ENCODE assay signal across 9 mouse cellular contexts in genomic region chr6:148943695-148944094, GRCm38 (mm10). TPM values are rescaled to one million over a fixed set of nuclear protein-coding genes. Genes with fewer than 3 reads are reported as not detected.
DNase-seq lines count a peak whose midpoint lies in the region; ATAC-seq and TF ChIP-seq lines count a peak whose summit lies in the region.
"Had no signal": no experiment of that assay in that cellular context is flagged by ENCODE, and none has a peak within 500 bp of the region (broad histone marks: within the 10 kb centered on the region; RNA-seq: fewer than 3 reads in every experiment).

No protein-coding gene starts in this region.

- WGBS in kidney, embryonic 16.5 days, result 7% methylated on average over 3 of the region's 3 CpGs
- WGBS in limb, embryonic 10.5 days, result 22% methylated on average over 3 of the region's 3 CpGs
- 23% methylated on average over 3 of the region's 3 CpGs for WGBS in neural tube, embryonic 13.5 days

- H3K4me2 ChIP-seq in kidney, embryonic 16.5 days (replicated peaks; ENCODE audit: low read depth, low read length), result peak overlapping the region; percentile 84
- H3K4me2 ChIP-seq in neural tube, embryonic 13.5 days, result peak overlapping the region; percentile 70

- no peaks in the 10 kb centered on the region for H3K27me3 ChIP-seq in kidney, embryonic 16.5 days (ENCODE audit: insufficient read depth, low read length)
- H3K27me3 ChIP-seq in limb, embryonic 10.5 days (ENCODE audit: low read depth, poor library complexity, severe bottlenecking), result no peaks in the 10 kb centered on the region
- H3K27me3 ChIP-seq in neural tube, embryonic 13.5 days, result no peaks in the 10 kb centered on the region

- no peaks in the 10 kb centered on the region for H3K9me3 ChIP-seq in kidney, embryonic 16.5 days (ENCODE audit: low read length)
- H3K9me3 ChIP-seq in limb, embryonic 10.5 days (replicated peaks), result no peaks in the 10 kb centered on the region
- no peaks in the 10 kb centered on the region for H3K9me3 ChIP-seq in neural tube, embryonic 13.5 days

- peak overlapping the region; percentile 95 for H3K4me3 ChIP-seq in kidney, embryonic 16.5 days (ENCODE audit: low read length)
- H3K4me3 ChIP-seq in embryonic fibroblast, embryonic 13.5 days (ENCODE audit: insufficient read depth, low read length), result peak overlapping the region; percentile 76
- peak overlapping the region; percentile 97 for H3K4me3 ChIP-seq in limb, embryonic 10.5 days
- H3K4me3 ChIP-seq in neural tube, embryonic 13.5 days, result peak overlapping the region; percentile 82

- intact Hi-C loops in left cerebral cortex, postnatal 14 days (cut with DNase I), result loop anchor here (10.0 kb wide), 1 partner anchor 161 kb away; the partner anchor contains the start of gene Dennd5b

- TF ChIP-seq CTCF in embryonic fibroblast, embryonic 13.5 days (IDR thresholded peaks at IDR 0.05; ENCODE audit: borderline replicate concordance, insufficient read depth, low read length), result no peak

- H3K27ac ChIP-seq in kidney, embryonic 16.5 days (ENCODE audit: low read length), result peak overlapping the region; percentile 97
- no peak overlapping the region for H3K27ac ChIP-seq in embryonic fibroblast, embryonic 13.5 days (ENCODE audit: insufficient read depth, low read length)
- H3K27ac ChIP-seq in limb, embryonic 10.5 days, result peak overlapping the region; percentile 100
- H3K27ac ChIP-seq in neural tube, embryonic 13.5 days (replicated peaks), result no peak overlapping the region

- TF ChIP-seq POLR2A in embryonic fibroblast, embryonic 13.5 days (IDR thresholded peaks at IDR 0.05; ENCODE audit: low read depth, low read length), result no peak

- H3K36me3 ChIP-seq in kidney, embryonic 16.5 days (ENCODE audit: insufficient read depth, low read length), result 0 out of 2 replicates have a peak, but pooled peaks cover 4% of the 10 kb centered on the region
- peaks cover 37% of the 10 kb centered on the region for H3K36me3 ChIP-seq in limb, embryonic 10.5 days
- H3K36me3 ChIP-seq in neural tube, embryonic 13.5 days, result no peaks in the 10 kb centered on the region

- H3K9ac ChIP-seq in kidney, embryonic 16.5 days (replicated peaks; ENCODE audit: low read length), result peak overlapping the region; percentile 98
- H3K9ac ChIP-seq in neural tube, embryonic 13.5 days, result peak overlapping the region; percentile 91

- no peak for DNase-seq in kidney, adult 18-20 months
- DNase-seq in limb, embryonic 10.5 days (ENCODE audit: low spot score), result no peak
- DNase-seq in left cerebral cortex, postnatal 14 days (ENCODE audit: low spot score in 2 of 2), result no peak
- DNase-seq in layer of hippocampus, adult 9-11 months, result no peak
- DNase-seq in adrenal gland, postnatal 36 days, result no peak
- DNase-seq: gastrocnemius, postnatal 10 days had no signal

- H3K4me1 ChIP-seq in kidney, embryonic 16.5 days (ENCODE audit: insufficient read depth, low read length), result peaks cover 26% of the 10 kb centered on the region
- no peaks in the 10 kb centered on the region; the same call in none of the 2 replicates for H3K4me1 ChIP-seq in embryonic fibroblast, embryonic 13.5 days (ENCODE audit: control insufficient read depth, insufficient read depth, low read length)
- peaks cover 28% of the 10 kb centered on the region for H3K4me1 ChIP-seq in limb, embryonic 10.5 days
- peaks cover 29% of the 10 kb centered on the region for H3K4me1 ChIP-seq in neural tube, embryonic 13.5 days (replicated peaks)

- ATAC-seq in kidney, embryonic 16.5 days (ENCODE audit: low FRiP score, low TSS enrichment), result no peak
- no peak for ATAC-seq in neural tube, embryonic 13.5 days (ENCODE audit: low read depth)

RNA-seq across cellular contexts. Expression of gene Sinhcaf, which starts 2.6 kb away (rescaled TPM):
- 142 and 145 TPM in 2 replicates for polyA plus RNA-seq in kidney, embryonic 16.5 days (2015; fragmentation: Nextera tagmentation; extraction: Ambion mirVana)
- 22.9 and 26.5 TPM in 2 replicates for polyA plus RNA-seq in embryonic fibroblast, embryonic 13.5 days (2011; ENCODE audit: insufficient read length, low read depth, missing spikeins)
- 270 and 301 TPM in 2 replicates for polyA plus RNA-seq in limb, embryonic 10.5 days (2016; fragmentation: Nextera tagmentation; extraction: Ambion mirVana)
- 86.2 and 102 TPM in 2 replicates for polyA plus RNA-seq in neural tube, embryonic 13.5 days (2015; fragmentation: Nextera tagmentation; extraction: Ambion mirVana)
- total RNA-seq in left cerebral cortex, postnatal 14 days (2021), result 1 to 10 TPM; 2.3 to 4.3 TPM
- total RNA-seq in adrenal gland, postnatal 36 days (2021), result 10 to 100 TPM; 21.5 to 35.0 TPM

RNA-seq across cellular contexts. Expression of gene Caprin2, which starts 47.7 kb away (rescaled TPM):
- 18.0 and 19.0 TPM in 2 replicates for polyA plus RNA-seq in kidney, embryonic 16.5 days (2015; fragmentation: Nextera tagmentation; extraction: Ambion mirVana)
- polyA plus RNA-seq in embryonic fibroblast, embryonic 13.5 days (2011; ENCODE audit: insufficient read length, low read depth, missing spikeins), result 10.4 and 10.5 TPM in 2 replicates
- polyA plus RNA-seq in limb, embryonic 10.5 days (2016; fragmentation: Nextera tagmentation; extraction: Ambion mirVana), result 15.9 and 18.2 TPM in 2 replicates
- polyA plus RNA-seq in neural tube, embryonic 13.5 days (2015; fragmentation: Nextera tagmentation; extraction: Ambion mirVana), result 14.2 and 14.7 TPM in 2 replicates
- total RNA-seq in left cerebral cortex, postnatal 14 days (2021), result 1 to 10 TPM; 6.6 to 7.1 TPM
- 10 to 100 TPM; 12.1 to 13.2 TPM for total RNA-seq in adrenal gland, postnatal 36 days (2021)

Comparison
In these comparisons a context has a peak if more than half of its experiments do, and no peak if none do; other contexts are left out.
1. H3K27ac ChIP-seq: peak in kidney, embryonic 16.5 days (single experiment) and limb, embryonic 10.5 days (single experiment); none in embryonic fibroblast, embryonic 13.5 days (single experiment) and neural tube, embryonic 13.5 days (single experiment).
2. Peak in every context shown above with its lines, with median percentiles within 50 percentile points of each other: H3K4me3 ChIP-seq.